Mouse (Mus musculus): Measurements from ENCODE around the gene Rsbn1l.

DNA sequence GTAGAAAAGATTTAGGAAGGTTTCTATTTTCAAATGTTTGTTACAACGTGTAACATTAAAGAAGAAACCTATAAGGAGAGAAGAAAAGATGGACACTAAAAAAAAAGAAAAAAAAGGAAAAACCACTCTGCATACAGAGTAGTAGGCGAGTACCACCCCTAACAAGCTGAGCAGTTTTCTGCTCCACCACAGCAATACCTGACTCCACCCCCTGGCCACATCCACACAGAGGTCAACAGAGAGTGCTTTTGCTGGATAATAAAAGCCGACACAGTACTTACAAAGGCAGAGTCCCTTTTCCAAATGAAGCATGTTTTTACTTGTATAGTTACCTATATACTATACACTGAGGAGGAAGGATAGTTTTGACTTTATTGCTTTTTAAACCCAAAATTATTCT is 31.6 kb downstream of the Rsbn1l start:
- TF ChIP-seq CTCF (IDR thresholded peaks at IDR 0.05; ENCODE audit: low read depth) = no peak
- no peak for TF ChIP-seq EP300 (IDR thresholded peaks at IDR 0.05; ENCODE audit: low read depth)
